Comparison of ENCODE assay signal across 7 mouse cellular contexts in genomic region chr2:120245421-120246016, GRCm38 (mm10). TPM values are rescaled to one million over a fixed set of nuclear protein-coding genes. Genes with fewer than 3 reads are reported as not detected.
DNase-seq lines count a peak whose midpoint lies in the region; ATAC-seq and TF ChIP-seq lines count a peak whose summit lies in the region.

No protein-coding gene starts in this region.

- peak overlapping the region; percentile 68 for H3K4me2 ChIP-seq in heart, embryonic 15.5 days
- peak overlapping the region; percentile 50; the same call in 1 of the 2 replicates for H3K4me2 ChIP-seq in liver, postnatal 0 days (ENCODE audit: low read depth, low read length)

- no peak for ATAC-seq in heart, embryonic 15.5 days (replicated peaks; ENCODE audit: insufficient number of reproducible peaks, insufficient read depth, low FRiP score, low read depth)
- ATAC-seq in liver, postnatal 0 days = no peak

- H3K9ac ChIP-seq in heart, embryonic 15.5 days = no peak overlapping the region
- no peak overlapping the region for H3K9ac ChIP-seq in liver, postnatal 0 days (replicated peaks)

- H3K4me3 ChIP-seq in layer of hippocampus, adult 2 months = peak overlapping the region; percentile 55
- peak overlapping the region; percentile 56 for H3K4me3 ChIP-seq in heart, embryonic 15.5 days
- H3K4me3 ChIP-seq in liver, postnatal 0 days (ENCODE audit: low read depth, low read length) = no peak overlapping the region; the same call in 1 of the 2 replicates

- H3K27me3 ChIP-seq in heart, embryonic 15.5 days = 0 out of 2 replicates have a peak, but pooled peaks cover 6% of the 10 kb centered on the region
- H3K27me3 ChIP-seq in liver, postnatal 0 days (ENCODE audit: insufficient read depth, low read length) = peaks cover 20% of the 10 kb centered on the region

- DNase-seq in layer of hippocampus, adult 2 months (ENCODE audit: low spot score in 2 of 2) = no peak
- no peak for DNase-seq in layer of hippocampus, postnatal 25 days (ENCODE audit: extremely low spot score in 1 of 2, low spot score in 1 of 2)
- peak; percentile 51 to 53 for DNase-seq in cerebellum, postnatal 14 days
- no peak for DNase-seq in liver, postnatal 0 days
- DNase-seq in urinary bladder, adult 18-20 months (ENCODE audit: low spot score in 2 of 2) = no peak
- no peak for DNase-seq in urinary bladder, postnatal 10 days (ENCODE audit: low spot score)

- no peak for TF ChIP-seq EP300 in liver, postnatal 0 days (IDR thresholded peaks at IDR 0.05; ENCODE audit: low read depth)

- peak overlapping the region; percentile 88 for H3K27ac ChIP-seq in layer of hippocampus, adult 2 months
- H3K27ac ChIP-seq in heart, embryonic 15.5 days = peak overlapping the region; percentile 78
- no peak overlapping the region for H3K27ac ChIP-seq in liver, postnatal 0 days (ENCODE audit: low read depth)

- no peaks in the 10 kb centered on the region for H3K9me3 ChIP-seq in heart, embryonic 15.5 days (replicated peaks)
- H3K9me3 ChIP-seq in liver, postnatal 0 days (ENCODE audit: low read length) = no peaks in the 10 kb centered on the region

- peaks cover 25% of the 10 kb centered on the region for H3K4me1 ChIP-seq in heart, embryonic 15.5 days (replicated peaks)
- H3K4me1 ChIP-seq in liver, postnatal 0 days (ENCODE audit: insufficient read depth) = no peaks in the 10 kb centered on the region

- 21% methylated on average over 9 of the region's 9 CpGs for WGBS in heart, embryonic 15.5 days
- WGBS in liver, postnatal 0 days (ENCODE audit: insufficient replicate concordance) = 15% methylated on average over 9 of the region's 9 CpGs

- TF ChIP-seq CTCF in layer of hippocampus, adult 2 months (conservative IDR thresholded peaks at IDR 0.05) = peak; percentile 68
- TF ChIP-seq CTCF in liver, postnatal 0 days (IDR thresholded peaks at IDR 0.05; ENCODE audit: low read depth) = peak; percentile 1; the same call in 1 of the 2 replicates

- no peaks in the 10 kb centered on the region for H3K36me3 ChIP-seq in heart, embryonic 15.5 days
- no peaks in the 10 kb centered on the region for H3K36me3 ChIP-seq in liver, postnatal 0 days (replicated peaks; ENCODE audit: insufficient read depth, low read length)

RNA-seq across cellular contexts. Expression of gene Pla2g4e, which starts 0.4 kb away (rescaled TPM):
- 10 to 100 TPM; 11.9 to 12.1 TPM for total RNA-seq in layer of hippocampus, adult 2 months (2021)
- 10 to 100 TPM in 1 of 2 experiments, 1 to 10 TPM in 1; 9.7 to 12.9 TPM for total RNA-seq in layer of hippocampus, postnatal 25 days (2021)
- 1.6 and 1.9 TPM in 2 replicates for polyA plus RNA-seq in heart, embryonic 15.5 days (2015; fragmentation: Nextera tagmentation; extraction: Ambion mirVana)
- polyA plus RNA-seq in liver, postnatal 0 days (2015; fragmentation: Nextera tagmentation; extraction: Ambion mirVana) = not detected in 2 replicates

RNA-seq across cellular contexts. Expression of gene Pla2g4d, which starts 43.5 kb away (rescaled TPM):
- not detected for total RNA-seq in layer of hippocampus, adult 2 months (2021)
- not detected for total RNA-seq in layer of hippocampus, postnatal 25 days (2021)
- polyA plus RNA-seq in heart, embryonic 15.5 days (2015; fragmentation: Nextera tagmentation; extraction: Ambion mirVana) = 0.03 TPM in 1 of 2 replicates, not detected in the other
- polyA plus RNA-seq in liver, postnatal 0 days (2015; fragmentation: Nextera tagmentation; extraction: Ambion mirVana) = not detected in 2 replicates

Comparison
In these comparisons a context has a peak if more than half of its experiments do, and no peak if none do; other contexts are left out.
1. DNase-seq: peak in cerebellum, postnatal 14 days (2 of 2); none in layer of hippocampus, adult 2 months (0 of 2), layer of hippocampus, postnatal 25 days (0 of 2), liver, postnatal 0 days (single experiment), urinary bladder, adult 18-20 months (0 of 2) and urinary bladder, postnatal 10 days (single experiment).